Mouse (Mus musculus) brain, embryonic 14.5 days (tissue): Measurements from ENCODE around the gene Gtf2ird1. TPM values are rescaled to one million over a fixed set of nuclear protein-coding genes. Genes with fewer than 3 reads are reported as not detected.
"Not testable (repeated sequence)": the region's sequence is repeated elsewhere in the genome, so short reads cannot be mapped to it uniquely, and the experiment has no call there.

Experiments used
- DNase-seq: peaks from one replicate; pipeline ENCODE4 v3.0.0-alpha.2; 2011; ENCODE audit warnings: low read depth
- CTCF ChIP-seq: fragments of 200-500 bp; IDR thresholded peaks from 2 replicates; pipeline ENCODE4 v1.5.1; 2012; ENCODE audit warnings: inconsistent platforms, mild to moderate bottlenecking, moderate library complexity, borderline replicate concordance; ENCODE audit not compliant: insufficient read depth, insufficient read length; ENCODE audit errors: extremely low read depth
- POLR2A ChIP-seq: fragments of 200-500 bp; IDR thresholded peaks from 2 replicates; pipeline ENCODE4 v1.6.1; 2012; ENCODE audit warnings: mild to moderate bottlenecking, inconsistent platforms, borderline replicate concordance; ENCODE audit not compliant: poor library complexity, insufficient read depth, insufficient read length, severe bottlenecking; ENCODE audit errors: extremely low read depth
- polyA plus RNA-seq: library from polyadenylated mRNA; depleted of rRNA; stranded (reverse); fragments of >200 nt; gene quantifications from 2 replicates; pipeline ENCODE4 v1.2.3, GENCODE M21; 2012

Gene Gtf2ird1
- polyA plus RNA-seq, 1 experiment = 80.5 TPM

DNA sequence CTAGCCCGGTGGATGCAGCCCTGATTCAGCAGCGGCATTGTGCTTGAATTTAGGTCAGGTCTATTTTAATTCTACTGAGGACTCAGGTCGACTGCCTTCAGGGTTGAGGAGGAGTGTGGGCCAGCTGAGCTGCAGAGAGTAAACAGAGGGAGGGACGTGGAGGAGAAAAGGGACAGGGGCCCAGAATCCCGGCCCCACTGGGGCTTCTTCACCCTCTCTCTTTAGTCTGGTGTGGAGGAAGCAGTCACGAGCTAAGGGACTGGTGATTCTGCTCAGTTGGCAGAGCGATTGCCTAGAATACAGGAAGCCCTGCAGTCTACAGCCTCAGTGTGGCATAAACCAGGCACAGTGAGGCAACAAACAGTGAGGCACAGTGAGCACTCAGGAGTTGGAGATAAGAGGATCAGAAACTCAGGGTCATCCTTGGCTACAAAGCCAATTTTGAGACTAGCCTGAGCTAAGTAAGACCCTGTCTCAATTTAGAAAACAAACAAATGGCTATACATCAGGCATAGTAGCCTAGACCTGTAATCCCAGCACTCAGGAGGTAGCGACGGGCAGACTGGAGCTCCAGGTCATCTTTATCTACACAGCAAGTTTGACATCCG lies 11.7 kb upstream of the Gtf2ird1 start:
- TF ChIP-seq CTCF (no peak), POLR2A (no peak)
- DNase-seq = no peak

DNA sequence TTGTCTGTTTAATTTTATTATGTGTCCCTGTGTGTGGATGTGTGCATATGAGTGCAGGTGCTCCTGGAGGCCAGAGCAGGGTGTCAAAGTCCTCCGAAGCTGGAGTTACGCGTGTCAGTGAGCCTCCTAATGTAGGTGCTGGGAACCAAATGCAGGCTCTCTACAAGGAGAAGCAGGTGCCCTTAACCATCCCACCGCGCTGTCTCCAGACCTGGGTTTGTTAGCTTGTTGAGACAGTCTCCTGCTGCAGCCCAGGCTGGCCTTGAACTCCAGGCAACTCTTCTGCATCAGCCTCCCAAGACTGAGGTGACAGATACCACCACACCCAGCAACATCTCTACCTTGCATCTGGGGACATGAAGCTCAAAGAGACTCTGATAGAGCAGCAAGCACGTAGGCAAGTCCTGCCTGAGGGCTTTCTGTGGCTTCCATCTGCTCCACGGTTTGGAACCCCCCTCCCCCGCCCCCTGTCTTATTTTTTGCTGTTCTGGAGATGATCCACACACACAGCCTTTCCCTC lies 10.6 kb upstream of the Gtf2ird1 start:
- TF ChIP-seq POLR2A (no peak), CTCF (no peak)
- DNase-seq = peak; percentile 55

DNA sequence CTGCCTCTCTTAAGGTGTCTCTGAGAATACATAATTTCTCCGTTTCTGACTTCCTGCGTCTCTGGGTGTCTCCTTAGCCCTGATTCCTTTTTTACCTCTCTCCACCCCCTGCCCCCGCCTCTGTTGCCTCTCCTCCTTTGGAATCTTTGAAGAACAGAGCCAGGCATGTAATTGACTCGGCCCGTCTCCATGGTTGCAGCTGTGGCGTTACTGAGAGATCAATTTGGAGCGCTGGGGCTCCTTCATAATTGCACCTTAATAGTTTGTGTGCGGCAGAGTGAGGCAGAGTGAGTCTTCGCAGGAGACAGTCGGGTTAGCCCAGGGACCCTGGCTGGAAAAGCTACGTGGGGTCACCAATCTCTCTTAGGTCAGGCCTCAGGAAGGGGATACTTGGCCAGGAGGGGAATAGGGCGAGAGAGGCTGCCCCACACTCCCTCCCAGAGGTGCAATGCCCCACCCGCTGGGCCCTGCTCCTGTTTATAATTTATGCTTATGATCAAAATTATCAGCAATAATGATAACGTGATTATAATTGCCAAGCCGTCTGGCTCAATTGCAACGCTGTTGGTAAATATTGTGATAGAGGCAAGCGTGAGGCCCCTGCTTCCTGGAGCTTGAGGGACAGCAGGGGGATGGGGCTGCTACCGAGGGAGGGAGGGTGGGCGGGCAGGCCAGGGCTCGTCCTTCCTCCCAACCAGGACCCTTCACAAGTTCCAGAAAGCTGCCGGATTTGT lies 9.9 kb upstream of the Gtf2ird1 start:
- DNase-seq = peak; percentile 78
- no peak for TF ChIP-seq CTCF
- no peak for TF ChIP-seq POLR2A

- DNase-seq = no peak
- TF ChIP-seq CTCF (no peak), POLR2A (no peak)
These were observed 8.7 kb upstream of the Gtf2ird1 start for GRCm38 (mm10) chr5:134465197-134465596.

DNA sequence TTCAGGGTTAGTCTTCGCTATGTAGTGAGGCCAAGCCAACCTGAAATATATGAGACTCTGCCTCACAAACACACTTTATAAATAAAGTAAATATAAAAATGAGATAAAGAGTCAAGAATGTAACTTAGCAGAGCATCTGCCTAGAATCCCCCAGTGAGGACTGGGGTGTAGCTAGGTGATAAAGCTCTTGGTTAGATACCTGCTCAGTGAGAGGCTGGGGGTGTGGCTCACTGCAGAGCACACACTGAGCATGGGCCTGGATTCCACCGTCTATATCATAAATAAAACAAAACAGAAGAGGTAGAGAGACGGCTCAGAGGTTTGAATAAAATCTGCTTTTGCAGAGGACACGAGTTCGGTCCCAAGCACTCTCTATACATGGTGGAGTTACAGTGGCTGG lies 7.7 kb upstream of the Gtf2ird1 start:
- TF ChIP-seq CTCF = no peak
- no peak for TF ChIP-seq POLR2A
- no peak for DNase-seq

- no peak for TF ChIP-seq CTCF
- TF ChIP-seq POLR2A = no peak
- no peak for DNase-seq
These were observed 6.2 kb upstream of the Gtf2ird1 start for GRCm38 (mm10) chr5:134462731-134463130.

- DNase-seq = no peak
- TF ChIP-seq POLR2A (no peak), CTCF (no peak)
These were observed 5.8 kb upstream of the Gtf2ird1 start for GRCm38 (mm10) chr5:134462316-134462715.

DNA sequence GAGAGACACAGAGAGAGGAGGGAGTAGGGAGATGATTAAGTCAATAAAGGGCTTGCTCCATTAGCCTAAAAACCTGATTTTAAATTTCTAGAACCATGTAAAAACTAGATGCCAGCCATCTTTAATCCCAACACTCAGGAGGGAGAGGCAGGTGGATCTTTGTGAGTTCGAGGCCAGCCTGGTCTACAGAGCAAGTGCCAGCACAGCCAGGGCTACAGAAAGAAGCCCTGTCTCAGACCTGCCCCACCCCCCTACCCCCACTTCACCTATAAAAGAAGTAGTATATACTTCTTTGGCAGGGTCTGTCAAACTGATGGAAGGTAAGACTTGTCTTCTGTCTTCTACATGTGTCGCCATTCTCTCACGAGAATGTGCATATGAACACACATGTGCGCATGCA lies 4.0 kb upstream of the Gtf2ird1 start:
- no peak for DNase-seq

DNA sequence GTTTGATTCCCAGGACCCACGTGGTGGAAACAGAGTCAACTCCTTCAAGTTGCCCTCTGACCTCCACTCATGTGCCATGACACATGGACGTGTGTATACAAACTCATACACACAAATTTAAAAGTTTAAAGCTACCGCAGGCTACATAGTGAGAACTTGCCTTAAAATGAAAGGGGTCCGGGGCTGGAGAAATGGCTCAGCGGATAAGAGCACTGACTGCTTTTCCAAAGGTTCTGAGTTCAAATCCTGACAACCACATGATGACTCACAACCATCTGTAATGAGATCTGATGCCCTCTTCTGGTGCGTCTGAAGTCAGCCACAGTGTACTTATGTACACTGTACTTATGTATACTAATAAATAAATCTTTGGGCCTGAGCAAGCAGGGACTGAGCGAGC lies 2.6 kb upstream of the Gtf2ird1 start:
- TF ChIP-seq CTCF (no peak), POLR2A (no peak)
- no peak for DNase-seq

More for the DNA sequence above, 4.0 kb upstream of the Gtf2ird1 start:
- TF ChIP-seq POLR2A (no peak), CTCF (no peak)

DNA sequence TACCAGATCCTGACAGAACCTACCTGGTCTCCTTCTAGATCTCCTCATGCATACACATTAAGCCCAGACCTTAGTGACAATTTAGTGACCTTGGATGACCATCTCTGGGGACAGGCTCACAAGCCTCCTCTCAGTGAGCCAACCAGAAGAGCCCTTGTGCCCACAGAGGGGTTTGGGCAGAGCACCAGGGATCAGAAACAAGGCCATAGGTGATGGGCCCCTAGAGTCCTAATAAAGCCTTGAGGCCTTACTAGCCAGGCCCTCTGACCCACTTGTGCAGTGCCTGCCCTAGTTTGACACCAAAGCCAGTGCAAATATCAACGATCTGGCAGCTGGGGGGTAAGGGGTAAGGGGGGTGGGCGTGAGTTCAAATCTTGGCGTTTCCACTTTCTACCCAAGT lies 1.9 kb upstream of the Gtf2ird1 start:
- DNase-seq = no peak
- TF ChIP-seq CTCF = no peak
- TF ChIP-seq POLR2A = no peak

DNA sequence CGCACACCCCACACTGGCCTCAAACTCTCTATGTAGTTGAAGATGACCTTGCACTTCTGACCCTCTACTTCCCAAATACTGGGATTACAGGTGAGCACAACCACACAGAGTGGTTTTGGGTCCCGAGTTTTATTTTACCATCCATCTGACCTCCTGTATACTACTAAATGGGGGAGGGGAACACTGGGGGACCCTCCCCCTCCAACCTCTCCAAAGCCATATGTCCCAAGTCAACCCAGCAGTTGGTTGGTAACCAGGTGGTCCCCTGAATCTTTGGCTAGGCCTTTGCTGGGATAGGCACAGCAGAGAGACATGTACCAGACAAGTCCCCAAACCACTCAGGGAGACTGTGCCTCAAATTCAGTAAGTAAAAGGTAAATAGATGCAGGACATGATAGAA lies 855 bp upstream of the Gtf2ird1 start:
- TF ChIP-seq POLR2A (no peak), CTCF (no peak)
- DNase-seq = no peak

GRCm38 (mm10) chr5:134455914-134456423 lies 547 bp downstream of the Gtf2ird1 start:
- TF ChIP-seq POLR2A (no peak), CTCF (no peak)
- peak; percentile 85 for DNase-seq

- peak; percentile 73 for DNase-seq
- TF ChIP-seq POLR2A = no peak
- no peak for TF ChIP-seq CTCF
These were observed 1.2 kb downstream of the Gtf2ird1 start for GRCm38 (mm10) chr5:134455186-134455895.

- DNase-seq = peak; percentile 43
- TF ChIP-seq POLR2A (no peak), CTCF (no peak)
These were observed 2.1 kb downstream of the Gtf2ird1 start for GRCm38 (mm10) chr5:134454421-134454820.

- TF ChIP-seq POLR2A = no peak
- TF ChIP-seq CTCF = no peak
- DNase-seq = peak; percentile 84
These were observed 2.9 kb downstream of the Gtf2ird1 start for GRCm38 (mm10) chr5:134453577-134453976.

GRCm38 (mm10) chr5:134446755-134447154 lies 9.8 kb downstream of the Gtf2ird1 start:
- not testable (repeated sequence) for DNase-seq
